Mouse (Mus musculus): Measurements from ENCODE around the gene Csrnp3. TPM values are rescaled to one million over a fixed set of nuclear protein-coding genes. Genes with fewer than 3 reads are reported as not detected.

The Csrnp3 gene
- total and polyA plus RNA-seq, 3 experiments, result 2.2 to 2.5 (median 2.3) TPM

DNA sequence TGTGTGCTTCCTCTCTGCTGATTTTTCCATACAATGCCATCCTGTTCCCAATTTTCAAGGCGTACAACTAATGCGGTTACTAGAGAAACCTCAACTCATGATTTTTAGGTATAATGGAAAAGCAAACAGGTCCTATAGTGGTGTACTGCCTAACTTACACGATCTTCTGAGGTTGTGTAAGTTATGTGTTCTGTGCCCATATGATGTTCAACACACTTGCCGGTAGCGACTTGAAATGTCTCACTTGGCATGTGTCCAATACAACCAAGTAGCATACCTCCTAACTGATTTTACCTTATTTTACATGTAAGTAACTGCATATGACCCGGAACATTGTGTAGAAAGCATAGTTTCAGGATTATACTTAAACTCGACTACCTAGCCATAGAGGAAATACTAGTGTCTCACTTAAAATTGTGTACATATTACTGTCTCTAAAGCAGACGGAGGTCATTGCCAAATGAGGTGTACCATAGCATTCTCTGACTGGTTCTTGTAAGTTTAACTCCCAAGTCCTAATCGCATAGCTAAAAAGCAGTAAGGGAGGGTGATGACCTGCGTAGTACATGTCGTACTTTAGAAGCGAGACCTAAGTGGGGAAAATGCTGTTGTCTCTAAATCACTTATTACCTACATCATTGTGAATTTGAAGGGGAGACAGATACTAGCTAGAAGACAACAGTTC lies 199.0 kb downstream of the Csrnp3 start:
- peaks cover 27% of the 10 kb centered on the region for H3K9me3 ChIP-seq (replicated peaks; ENCODE audit: low read length)
- in situ Hi-C loops (cut with MboI; ENCODE audit: low pct_ligation_motif_present, low pct_unique_long_range_greater_than_20kb, low sequenced_read_pairs) (no loop called here), dilution Hi-C loops (cut with MboI; ENCODE audit: extremely low pct_ligation_motif_present, extremely low pct_unique_long_range_greater_than_20kb, low sequenced_read_pairs) (no loop called here)
- H3K4me1 ChIP-seq (ENCODE audit: control insufficient read depth in 1 of 2, insufficient read depth in 2 of 2), result no peaks in the 10 kb centered on the region
- no peak for DNase-seq (ENCODE audit: extremely low read depth)
- TF ChIP-seq BHLHE40 (IDR thresholded peaks at IDR 0.05; ENCODE audit: low read depth, low read length) (no peak), UBTF (IDR thresholded peaks at IDR 0.05; ENCODE audit: low read depth, low read length) (no peak), MYC (IDR thresholded peaks at IDR 0.05; ENCODE audit: low read depth, low read length) (no peak), CTCF (conservative IDR thresholded peaks at IDR 0.05 in 1 of 2, IDR thresholded peaks at IDR 0.05 in 1 of 2; ENCODE audit: low read depth in 2 of 2, low read length in 2 of 2) (no peak), ZMIZ1 (IDR thresholded peaks at IDR 0.05; ENCODE audit: low read depth, low read length) (no peak), ZC3H11A (IDR thresholded peaks at IDR 0.05; ENCODE audit: low read depth, low read length) (no peak), NELFE (IDR thresholded peaks at IDR 0.05; ENCODE audit: low read depth, low read length) (no peak), E2F4 (IDR thresholded peaks at IDR 0.05; ENCODE audit: insufficient replicate concordance, low read depth, low read length) (no peak), KAT2A (IDR thresholded peaks at IDR 0.05; ENCODE audit: insufficient replicate concordance, low read length) (no peak)
- no peak overlapping the region for H3K27ac ChIP-seq (ENCODE audit: insufficient read depth, low read depth)
- no peaks in the 10 kb centered on the region for H3K36me3 ChIP-seq (replicated peaks in 1 of 2; ENCODE audit: control insufficient read depth in 1 of 2, insufficient read depth in 1 of 2, low read length in 1 of 2)
- H3K4me2 ChIP-seq (ENCODE audit: insufficient read depth, low read depth, poor library complexity, severe bottlenecking), result no peak overlapping the region
- H3K9ac ChIP-seq (ENCODE audit: insufficient read depth, low read depth), result no peak overlapping the region
- no peaks in the 10 kb centered on the region for H3K27me3 ChIP-seq (replicated peaks)
- no peak overlapping the region for H3K4me3 ChIP-seq (replicated peaks in 1 of 3; ENCODE audit: low read depth in 2 of 3, low read length in 2 of 3, poor library complexity in 1 of 3)
- H3K79me2 ChIP-seq (replicated peaks; ENCODE audit: control insufficient read depth, extremely low read depth, insufficient read depth, poor library complexity, severe bottlenecking), result no peaks in the 10 kb centered on the region

DNA sequence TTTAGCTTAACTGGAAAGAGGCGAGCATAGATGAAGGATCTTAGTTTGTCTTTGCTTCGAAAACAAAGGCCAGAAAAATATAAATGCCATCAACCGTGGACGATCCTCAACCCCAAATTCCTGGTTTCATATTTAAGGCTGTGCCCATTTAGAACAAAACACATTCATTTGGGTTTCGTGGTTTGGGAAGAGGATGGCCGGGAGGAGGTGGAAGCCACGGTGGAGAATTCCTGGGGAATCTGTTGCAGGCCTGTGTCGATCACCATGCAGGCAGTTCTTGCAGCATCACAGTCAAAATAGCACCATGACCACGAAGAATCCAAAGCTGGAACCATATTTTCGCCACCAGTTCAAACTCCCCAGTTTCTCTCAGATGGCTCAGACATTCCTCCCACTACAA lies 217.7 kb downstream of the Csrnp3 start:
- no peak for DNase-seq (ENCODE audit: extremely low read depth)
- H3K36me3 ChIP-seq (replicated peaks in 1 of 2; ENCODE audit: control insufficient read depth in 1 of 2, insufficient read depth in 1 of 2, low read length in 1 of 2), result no peaks in the 10 kb centered on the region
- no peak overlapping the region for H3K27ac ChIP-seq (ENCODE audit: insufficient read depth, low read depth)
- dilution Hi-C loops (cut with MboI; ENCODE audit: extremely low pct_ligation_motif_present, extremely low pct_unique_long_range_greater_than_20kb, low sequenced_read_pairs) (no loop called here), in situ Hi-C loops (cut with MboI; ENCODE audit: low pct_ligation_motif_present, low pct_unique_long_range_greater_than_20kb, low sequenced_read_pairs) (no loop called here)
- TF ChIP-seq POLR2AphosphoS2 (IDR thresholded peaks at IDR 0.05; ENCODE audit: low read depth, low read length), result no peak
- no peak for TF ChIP-seq EP300 (IDR thresholded peaks at IDR 0.05; ENCODE audit: low read length)
- no peak for TF ChIP-seq RAD21 (IDR thresholded peaks at IDR 0.05; ENCODE audit: low read depth, low read length)
- no peak for TF ChIP-seq E2F4 (IDR thresholded peaks at IDR 0.05; ENCODE audit: insufficient replicate concordance, low read depth, low read length)
- TF ChIP-seq ETS1 (conservative IDR thresholded peaks at IDR 0.05; ENCODE audit: low read depth, low read length), result no peak
- no peak for TF ChIP-seq BHLHE40 (IDR thresholded peaks at IDR 0.05; ENCODE audit: low read depth, low read length)
- no peak for TF ChIP-seq MEF2A (IDR thresholded peaks at IDR 0.05; ENCODE audit: borderline replicate concordance, low read depth, low read length)
- no peak for TF ChIP-seq HCFC1 (IDR thresholded peaks at IDR 0.05; ENCODE audit: low read depth, low read length)
- TF ChIP-seq MXI1 (IDR thresholded peaks at IDR 0.05; ENCODE audit: low read depth, low read length), result no peak
- no peak for TF ChIP-seq TBP (conservative IDR thresholded peaks at IDR 0.05; ENCODE audit: low read depth, low read length)
- TF ChIP-seq JUND (conservative IDR thresholded peaks at IDR 0.05; ENCODE audit: low read depth, low read length), result no peak
- TF ChIP-seq IRF4 (IDR thresholded peaks at IDR 0.05; ENCODE audit: low read depth, low read length), result no peak
- no peak for TF ChIP-seq USF1 (IDR thresholded peaks at IDR 0.05; ENCODE audit: low read depth, low read length)
- TF ChIP-seq CHD1 (IDR thresholded peaks at IDR 0.05; ENCODE audit: low read depth, low read length), result no peak
- H3K4me2 ChIP-seq (ENCODE audit: insufficient read depth, low read depth, poor library complexity, severe bottlenecking), result no peak overlapping the region
- H3K9me3 ChIP-seq (replicated peaks; ENCODE audit: low read length), result peaks cover 8% of the 10 kb centered on the region
- no peak overlapping the region for H3K4me3 ChIP-seq (replicated peaks in 1 of 3; ENCODE audit: low read depth in 2 of 3, low read length in 2 of 3, poor library complexity in 1 of 3)
- H3K79me2 ChIP-seq (replicated peaks; ENCODE audit: control insufficient read depth, extremely low read depth, insufficient read depth, poor library complexity, severe bottlenecking), result no peaks in the 10 kb centered on the region
- H3K27me3 ChIP-seq (replicated peaks), result no peaks in the 10 kb centered on the region
- no peak overlapping the region for H3K9ac ChIP-seq (ENCODE audit: insufficient read depth, low read depth)
- no peaks in the 10 kb centered on the region for H3K4me1 ChIP-seq (ENCODE audit: control insufficient read depth in 1 of 2, insufficient read depth in 2 of 2)

Measured in CH12.LX (cell line).